Mouse (Mus musculus) brown adipose tissue, adult 24 weeks (tissue): ENCODE measurements around the gene Tex12. TPM values are rescaled to one million over a fixed set of nuclear protein-coding genes. Genes with fewer than 3 reads are reported as not detected.

ENCODE experiments used
- H3K27ac ChIP-seq: fragments of 200-500 bp; replicated peaks from 2 replicates; pipeline ENCODE4 v1.5.1; 2012; ENCODE audit warnings: low read depth, mild to moderate bottlenecking, low read length
- H3K4me1 ChIP-seq: fragments of 200-500 bp; 2 replicates; pipeline ENCODE4 v1.6.1; 2012; ENCODE audit warnings: low read length, mixed read lengths; ENCODE audit not compliant: control insufficient read depth, insufficient read depth, insufficient read length
- H3K4me3 ChIP-seq: fragments of 200-500 bp; 2 replicates; pipeline ENCODE4 v1.5.1; 2012; ENCODE audit warnings: low read depth, mild to moderate bottlenecking, low read length, moderate library complexity; ENCODE audit not compliant: insufficient read depth
- polyA plus RNA-seq: library from polyadenylated mRNA; stranded (reverse); fragments of >200 nt; gene quantifications from 2 replicates; pipeline ENCODE4 v1.2.4, GENCODE M21; 2012; ENCODE audit not compliant: missing spikeins, insufficient read depth, insufficient read length

The Tex12 gene
- polyA plus RNA-seq, 1 experiment, result not detected

GRCm38 (mm10) chr9:50569599-50570525 lies 8.7 kb upstream of the Tex12 start:
- no peak overlapping the region for H3K27ac ChIP-seq
- H3K4me3 ChIP-seq, result no peak overlapping the region
- no peaks in the 10 kb centered on the region for H3K4me1 ChIP-seq

DNA sequence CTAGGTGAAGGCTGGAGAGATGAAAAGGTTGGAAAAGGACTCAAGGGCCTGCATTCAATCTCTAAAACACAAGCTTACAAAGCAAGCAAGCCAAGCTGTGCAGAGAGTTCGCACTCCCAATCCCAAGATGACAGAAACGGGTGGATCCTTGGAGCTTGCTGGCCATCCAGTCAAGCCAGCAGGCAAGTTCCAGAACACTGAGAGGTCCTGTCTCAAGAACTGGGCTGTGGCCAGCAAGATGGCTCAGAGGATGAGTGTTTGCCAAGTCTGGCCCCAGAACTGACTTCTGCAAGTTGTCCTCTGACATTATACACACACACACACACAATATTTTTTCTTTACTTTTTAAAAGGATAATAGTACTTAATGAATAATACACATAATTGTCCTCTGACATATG lies 6.8 kb upstream of the Tex12 start:
- H3K4me3 ChIP-seq, result no peak overlapping the region
- H3K27ac ChIP-seq, result no peak overlapping the region
- no peaks in the 10 kb centered on the region for H3K4me1 ChIP-seq

DNA sequence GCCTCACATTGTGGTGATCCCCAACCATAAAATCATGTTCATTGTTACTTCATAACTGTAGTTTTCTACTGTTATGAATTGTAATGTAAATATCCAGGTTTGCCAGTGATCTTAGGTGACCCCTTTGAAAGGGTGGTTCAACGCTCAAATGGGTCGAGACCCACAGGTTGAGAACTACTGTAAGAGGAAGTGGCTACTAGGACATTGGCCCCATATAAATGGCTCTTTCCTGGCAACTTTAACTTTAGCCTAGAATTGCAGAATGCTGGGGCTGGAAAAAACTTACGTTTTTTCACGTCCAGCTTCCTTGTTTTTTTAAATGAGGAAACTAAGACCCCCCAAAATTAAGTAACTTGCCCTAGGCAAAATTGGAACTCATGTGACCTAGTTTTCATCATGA lies 6.2 kb upstream of the Tex12 start:
- Histone ChIP-seq H3K4me1 (no peaks in the 10 kb centered on the region), H3K4me3 (no peak overlapping the region), H3K27ac (no peak overlapping the region)

DNA sequence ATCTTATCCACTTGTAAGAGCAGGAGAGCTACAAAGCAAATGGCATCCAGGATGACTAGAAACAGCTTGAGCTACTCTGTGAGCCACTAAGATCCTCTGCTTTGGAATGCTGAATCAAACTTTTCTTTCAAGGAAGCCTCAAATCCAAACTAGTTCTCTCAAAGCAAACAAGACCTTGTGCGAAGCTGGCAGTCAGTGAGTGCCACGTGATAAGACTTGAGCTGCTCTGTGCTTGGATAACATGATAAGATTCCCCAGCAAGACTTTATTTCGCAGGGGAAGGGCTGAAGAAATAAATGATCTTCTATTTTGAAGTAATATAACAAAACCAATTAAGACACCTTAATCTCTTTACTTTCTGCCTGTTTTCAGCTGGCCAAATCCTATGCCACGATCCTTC lies 4.8 kb upstream of the Tex12 start:
- no peak overlapping the region for H3K27ac ChIP-seq
- no peak overlapping the region for H3K4me3 ChIP-seq
- no peaks in the 10 kb centered on the region for H3K4me1 ChIP-seq

- Histone ChIP-seq H3K4me3 (no peak overlapping the region), H3K27ac (no peak overlapping the region)
Observed at GRCm38 (mm10) chr9:50565173-50565572, 4.0 kb upstream of the Tex12 start.

DNA sequence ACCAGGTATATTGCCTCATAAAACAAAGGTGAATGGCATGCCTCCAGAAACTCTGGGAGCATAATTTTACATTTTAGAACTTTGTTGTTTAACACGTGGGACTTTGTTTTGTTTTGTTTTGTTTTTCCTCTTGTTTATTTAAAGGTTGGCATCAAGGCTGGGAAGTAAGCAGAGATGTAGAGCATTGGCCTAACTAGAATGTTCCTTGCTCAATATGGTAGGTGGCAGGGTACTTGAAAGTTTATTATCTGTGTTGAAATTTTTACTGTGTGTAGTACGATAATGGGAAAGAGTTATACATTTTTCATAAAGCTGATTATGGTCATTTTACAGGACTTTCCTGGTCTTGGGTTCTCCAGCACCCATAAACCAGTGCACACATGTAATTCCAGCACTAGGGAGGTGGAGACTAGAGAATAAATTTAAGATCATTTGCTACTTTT lies 814 bp upstream of the Tex12 start:
- Histone ChIP-seq H3K27ac (no peak overlapping the region), H3K4me3 (no peak overlapping the region), H3K4me1 (no peaks in the 10 kb centered on the region)

More at GRCm38 (mm10) chr9:50565173-50565572, 4.0 kb upstream of the Tex12 start:
- no peaks in the 10 kb centered on the region for H3K4me1 ChIP-seq

DNA sequence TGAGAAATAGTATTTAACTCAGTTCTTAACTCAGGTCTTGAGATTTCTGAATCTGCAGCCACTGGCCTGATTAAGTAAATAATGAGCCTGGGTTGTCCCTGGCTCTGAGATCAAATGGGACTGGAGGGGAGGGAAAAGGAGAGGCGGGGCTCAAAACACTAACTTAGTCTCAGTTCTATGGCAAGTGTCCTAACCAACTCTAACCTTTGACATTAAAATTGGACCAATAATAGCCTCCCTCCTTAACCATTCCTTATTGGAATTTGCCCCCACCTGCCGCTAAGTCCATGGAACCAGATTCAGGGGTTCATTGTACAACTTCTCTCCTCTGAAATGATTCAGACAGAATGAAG lies 6.1 kb downstream of the Tex12 start, which contains the start of gene Bco2:
TSS of gene Bco2 (minus strand) at position 88 of the 353 bp plus-strand sequence.
- H3K4me3 ChIP-seq, result peak within 1 kb of the TSS; percentile 47
- peak within 1 kb of the TSS; percentile 73 for H3K27ac ChIP-seq
- H3K4me1 ChIP-seq, result no peaks in the 10 kb centered on the region

DNA sequence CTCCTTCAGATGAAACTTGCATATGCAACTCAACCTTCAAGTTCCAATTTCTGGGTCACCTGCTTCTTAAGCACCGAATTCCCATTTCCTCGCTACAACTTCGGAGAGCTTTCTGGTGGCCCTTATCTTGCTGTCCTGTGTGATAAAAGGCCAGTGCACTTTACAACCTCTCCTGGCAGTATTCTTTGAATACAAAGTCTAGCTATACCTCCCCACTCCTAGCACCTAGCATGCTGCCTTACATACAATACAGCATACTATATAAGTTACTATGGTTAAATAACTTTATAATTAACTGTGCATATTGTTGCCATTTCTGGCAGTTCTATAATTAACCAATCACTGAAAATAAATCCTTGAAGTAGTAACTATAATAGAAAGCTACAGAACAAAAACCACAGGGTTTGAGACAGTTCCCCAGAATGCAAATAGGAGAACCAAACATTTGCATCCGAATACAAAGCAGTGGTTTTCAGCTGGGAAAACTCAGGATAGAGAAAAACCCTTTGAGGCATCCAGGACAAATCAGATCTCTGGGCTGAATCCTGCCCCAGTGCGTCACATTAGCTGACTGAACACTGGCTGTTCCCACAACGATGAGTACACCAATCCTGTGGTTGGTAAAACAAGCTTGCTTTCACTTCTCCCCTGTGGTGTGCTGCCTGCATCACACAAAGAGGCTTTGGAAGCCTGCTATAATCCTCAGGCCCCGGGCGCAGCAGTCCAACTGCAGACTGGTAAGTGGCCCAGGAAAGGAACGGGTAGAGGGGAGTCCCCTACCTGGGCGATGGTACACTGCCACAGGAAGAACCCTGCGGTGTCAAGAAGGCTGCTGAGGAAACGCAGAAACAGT lies 6.7 kb downstream of the Tex12 start, which contains the start of gene Il18:
TSS of gene Il18 (plus strand) at position 587 of the 853 bp plus-strand sequence.
- no peaks in the 10 kb centered on the region for H3K4me1 ChIP-seq
- peak within 1 kb of the TSS; percentile 47 for H3K4me3 ChIP-seq
- peak within 1 kb of the TSS; percentile 73 for H3K27ac ChIP-seq

GRCm38 (mm10) chr9:50553547-50553946 lies 7.6 kb downstream of the Tex12 start:
- Histone ChIP-seq H3K27ac (peak overlapping the region; percentile 33), H3K4me3 (no peak overlapping the region)

DNA sequence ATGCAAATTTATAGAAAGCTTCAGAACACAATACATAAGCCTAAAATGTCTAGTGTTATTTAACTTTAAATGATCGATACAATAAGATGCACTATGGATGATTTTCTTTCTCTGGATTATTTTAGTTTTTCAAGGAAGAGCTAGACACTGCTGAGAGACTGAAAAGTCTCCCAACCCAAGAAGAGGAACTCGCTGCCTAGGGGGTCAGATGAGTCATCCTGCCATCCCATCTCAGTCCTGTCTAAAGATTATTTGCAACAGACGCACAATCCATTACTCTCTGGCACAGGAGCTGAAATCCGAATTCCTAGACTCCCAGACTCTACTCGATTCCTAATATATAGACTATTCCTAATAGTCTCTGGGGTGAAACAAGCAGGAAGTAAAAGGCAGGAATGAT lies 8.9 kb downstream of the Tex12 start:
- Histone ChIP-seq H3K4me1 (no peaks in the 10 kb centered on the region), H3K4me3 (no peak overlapping the region), H3K27ac (no peak overlapping the region)

More at GRCm38 (mm10) chr9:50553547-50553946, 7.6 kb downstream of the Tex12 start:
- no peaks in the 10 kb centered on the region for H3K4me1 ChIP-seq

DNA sequence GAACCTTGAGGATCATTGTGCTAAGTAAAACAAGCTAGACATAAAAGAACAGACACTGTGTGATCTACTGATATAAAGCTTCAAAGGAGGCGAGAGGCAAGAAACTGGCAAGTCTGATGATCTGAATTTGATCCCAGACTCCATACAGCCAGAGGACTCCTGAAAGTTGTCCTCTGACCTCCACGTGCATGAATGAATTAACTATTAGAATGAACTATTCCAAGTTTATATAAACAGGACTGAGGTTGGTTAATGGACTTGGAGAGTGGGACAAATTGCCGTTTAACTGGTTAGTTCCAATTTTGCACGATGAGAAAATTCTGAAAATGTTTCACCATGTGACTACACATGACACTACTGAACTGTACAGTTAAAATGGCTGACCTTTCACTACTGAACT lies 12.2 kb downstream of the Tex12 start:
- Histone ChIP-seq H3K4me3 (no peak overlapping the region), H3K27ac (no peak overlapping the region), H3K4me1 (no peaks in the 10 kb centered on the region)

DNA sequence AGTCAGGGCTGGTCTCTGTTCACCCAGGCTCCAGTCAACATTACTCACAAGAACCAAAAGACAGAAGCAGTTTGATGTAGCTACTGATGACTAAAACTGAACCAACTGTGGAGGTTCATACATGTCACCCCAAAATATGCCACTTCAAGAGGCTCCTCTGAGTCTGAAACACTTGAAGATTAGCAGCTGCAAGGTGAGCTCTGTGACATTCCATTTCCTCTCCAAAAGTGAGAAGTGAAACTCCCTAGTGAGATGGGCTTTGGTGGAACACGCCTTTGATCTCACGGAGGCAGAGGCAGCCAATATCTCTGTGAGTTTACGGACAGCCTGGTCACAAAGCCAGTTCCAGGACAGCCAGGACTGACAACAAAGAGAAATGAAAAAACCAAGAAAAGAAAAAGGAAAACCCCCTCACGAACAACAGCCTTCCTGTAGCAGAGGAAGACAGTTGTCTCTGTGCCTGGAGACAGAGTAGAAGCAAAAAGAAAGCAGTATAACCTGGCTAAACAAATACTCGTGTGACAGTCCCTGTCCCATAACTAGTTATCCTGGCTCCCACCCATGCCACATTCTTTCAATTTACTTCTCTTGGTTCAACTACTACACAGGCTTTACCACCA lies 13.2 kb downstream of the Tex12 start:
- no peaks in the 10 kb centered on the region for H3K4me1 ChIP-seq
- H3K4me3 ChIP-seq, result no peak overlapping the region
- H3K27ac ChIP-seq, result no peak overlapping the region

GRCm38 (mm10) chr9:50542401-50542800 lies 18.7 kb downstream of the Tex12 start:
- Histone ChIP-seq H3K4me3 (no peak overlapping the region), H3K4me1 (no peaks in the 10 kb centered on the region), H3K27ac (no peak overlapping the region)

DNA sequence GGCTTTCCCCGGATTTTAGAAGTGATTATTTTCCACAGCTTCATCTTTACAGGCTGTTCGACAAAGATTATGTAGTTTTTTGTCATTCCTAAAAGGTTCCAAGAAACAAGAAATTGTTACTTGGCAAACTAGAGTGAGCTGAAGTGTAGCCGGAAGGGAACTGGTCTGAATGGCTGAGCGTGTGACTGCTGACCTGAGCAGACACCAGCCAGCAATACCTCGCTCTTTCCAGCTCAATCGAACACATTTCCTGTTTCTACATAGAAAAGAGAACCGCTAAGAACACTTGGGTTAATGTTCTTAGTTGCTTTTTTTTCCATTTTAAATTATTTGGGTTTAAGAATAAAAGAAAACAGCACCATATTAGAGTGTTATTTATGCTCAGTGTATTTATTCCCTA lies 21.0 kb downstream of the Tex12 start:
- no peak overlapping the region for H3K27ac ChIP-seq
- H3K4me3 ChIP-seq, result no peak overlapping the region
- no peaks in the 10 kb centered on the region for H3K4me1 ChIP-seq

GRCm38 (mm10) chr9:50537295-50537694 lies 23.8 kb downstream of the Tex12 start:
- no peak overlapping the region for H3K27ac ChIP-seq
- no peaks in the 10 kb centered on the region for H3K4me1 ChIP-seq
- no peak overlapping the region for H3K4me3 ChIP-seq
